Mouse (Mus musculus) left cerebral cortex, adult 9 months (tissue): ENCODE data around the gene Il12a.
A peak's percentile ranks its signal among the peaks of the same experiment; 100 is the strongest.

Experiments used
- DNase-seq, 2 experiments: peaks; one replicate each; pipeline ENCODE4 v3.0.0; 2022; ENCODE audit warnings: low spot score in 2 of 2

Il12a gene

DNA sequence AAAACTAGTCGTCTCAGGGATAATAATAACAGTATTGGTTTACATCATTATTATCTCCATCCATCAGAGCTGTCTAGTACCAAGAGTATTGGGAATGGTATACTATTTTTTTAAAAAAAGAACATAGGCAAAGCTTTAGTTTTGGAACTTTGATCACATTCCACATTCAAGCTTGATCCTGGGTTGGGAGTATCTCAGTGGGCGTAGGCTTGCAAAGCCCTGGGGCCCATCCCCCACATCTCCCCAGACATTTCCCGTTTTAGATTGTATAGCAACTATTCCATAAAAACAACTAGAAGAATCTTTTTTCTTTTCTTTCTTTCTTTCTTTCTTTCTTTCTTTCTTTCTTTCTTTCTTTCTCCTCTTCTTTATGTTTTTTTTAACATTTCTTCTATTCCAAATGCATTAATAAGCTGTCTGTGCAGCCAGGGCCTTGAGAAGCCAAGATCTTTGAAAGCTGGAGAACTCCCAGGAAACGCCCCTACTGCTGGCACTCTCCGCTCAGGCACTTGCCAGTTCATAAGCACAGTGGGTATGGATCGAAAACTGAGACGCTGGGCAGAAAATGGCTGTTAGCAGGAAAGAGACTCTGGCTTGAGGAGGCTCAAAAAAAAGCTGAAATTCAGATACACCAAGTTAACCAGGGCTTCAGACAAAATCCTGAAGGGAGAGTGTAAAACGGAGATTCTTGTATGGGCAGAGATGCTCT is 3.4 kb upstream of the Il12a start:
- peak in 1 of 2 experiments; percentile 67 for DNase-seq

GRCm38 (mm10) chr3:68689346-68689745 is 1.1 kb upstream of the Il12a start:
- DNase-seq, result no peak

DNA sequence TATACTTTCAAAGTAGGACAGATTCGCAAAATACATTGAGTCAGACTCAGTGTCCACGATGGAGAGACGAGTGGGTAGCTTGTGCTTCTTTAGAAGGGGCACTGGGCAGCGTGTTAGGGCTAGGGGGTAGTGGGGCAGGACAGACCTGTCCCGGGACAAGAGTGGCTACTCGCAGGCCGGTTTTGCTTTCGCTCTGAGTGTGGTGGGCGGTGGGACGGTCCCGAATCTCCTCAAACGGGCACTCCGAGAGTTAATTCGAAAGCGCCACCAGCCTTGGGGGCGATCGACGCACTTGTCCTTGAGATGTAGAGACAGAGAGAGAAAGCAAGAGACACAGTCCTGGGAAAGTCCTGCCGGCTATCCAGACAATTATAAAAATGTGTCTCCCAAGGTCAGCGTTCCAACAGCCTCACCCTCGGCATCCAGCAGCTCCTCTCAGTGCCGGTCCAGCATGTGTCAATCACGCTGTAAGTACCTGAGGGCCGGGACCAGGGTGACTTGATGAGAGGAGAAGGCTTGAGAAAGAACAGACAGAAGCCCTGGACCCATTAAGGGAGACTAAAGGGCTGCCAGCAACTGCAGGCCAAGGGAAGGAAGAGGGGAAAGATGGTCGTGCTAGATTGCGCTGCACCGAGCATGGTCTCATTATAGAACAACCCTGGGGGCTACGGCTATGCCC is 795 bp downstream of the Il12a start:
- DNase-seq, result no peak

DNA sequence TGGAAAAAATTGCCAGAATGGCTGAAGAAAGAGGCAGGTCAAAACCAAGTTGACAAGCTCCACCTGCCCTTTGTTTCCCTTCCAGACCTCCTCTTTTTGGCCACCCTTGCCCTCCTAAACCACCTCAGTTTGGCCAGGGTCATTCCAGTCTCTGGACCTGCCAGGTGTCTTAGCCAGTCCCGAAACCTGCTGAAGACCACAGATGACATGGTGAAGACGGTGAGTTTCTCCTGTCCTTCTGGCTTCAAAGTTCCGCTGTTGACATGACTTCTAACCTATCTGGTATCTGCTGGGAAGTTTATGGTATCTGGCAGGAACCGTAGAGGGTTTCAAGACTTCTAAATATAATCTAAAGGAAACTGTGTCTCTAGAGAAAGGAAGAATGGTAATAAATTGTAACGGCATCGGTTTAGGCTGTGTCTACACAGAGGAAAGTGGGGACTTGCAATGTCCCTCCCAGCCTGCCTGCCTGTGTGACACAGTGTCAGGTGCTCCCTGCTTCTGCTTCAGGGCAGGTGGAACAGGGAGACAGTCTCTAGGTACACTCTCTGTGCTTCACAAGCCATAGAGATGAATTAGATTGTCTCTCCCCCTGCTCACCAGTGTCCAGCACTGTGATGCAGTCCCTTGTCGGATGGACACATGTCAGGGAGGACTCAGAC is 1.6 kb downstream of the Il12a start:
- DNase-seq, result no peak

GRCm38 (mm10) chr3:68692600-68693225 is 2.3 kb downstream of the Il12a start:
- DNase-seq, result no peak

DNA sequence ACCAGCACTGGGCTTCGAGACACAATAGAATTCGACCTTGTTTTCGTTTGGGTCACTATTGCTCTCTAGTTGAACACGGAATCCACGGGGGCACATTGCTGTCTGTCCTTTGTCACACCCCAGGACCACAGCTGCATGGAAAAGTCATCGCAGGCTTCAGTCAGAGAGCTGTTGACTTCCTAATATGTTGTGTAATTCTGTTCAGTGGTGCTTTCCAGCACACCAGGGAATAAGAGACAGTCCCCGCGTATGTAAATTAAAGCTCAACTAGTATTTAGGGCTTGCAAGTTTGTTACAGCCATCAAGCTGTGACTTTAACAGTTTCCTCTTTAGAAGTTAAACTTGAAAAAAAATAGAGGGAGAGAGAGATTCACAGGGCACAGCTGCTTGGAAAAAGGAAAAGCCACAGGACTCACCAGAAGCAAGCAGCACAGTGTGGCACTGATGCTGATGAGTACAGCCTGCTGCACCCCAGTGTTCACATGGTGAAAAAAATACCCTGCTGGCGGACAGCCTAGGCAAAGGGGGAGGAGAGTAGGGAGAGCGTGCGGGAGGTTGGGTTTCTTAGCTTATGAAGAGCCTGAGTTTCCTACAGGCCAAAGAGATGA is 3.1 kb downstream of the Il12a start:
- DNase-seq, result peak; percentile 55 to 88

DNA sequence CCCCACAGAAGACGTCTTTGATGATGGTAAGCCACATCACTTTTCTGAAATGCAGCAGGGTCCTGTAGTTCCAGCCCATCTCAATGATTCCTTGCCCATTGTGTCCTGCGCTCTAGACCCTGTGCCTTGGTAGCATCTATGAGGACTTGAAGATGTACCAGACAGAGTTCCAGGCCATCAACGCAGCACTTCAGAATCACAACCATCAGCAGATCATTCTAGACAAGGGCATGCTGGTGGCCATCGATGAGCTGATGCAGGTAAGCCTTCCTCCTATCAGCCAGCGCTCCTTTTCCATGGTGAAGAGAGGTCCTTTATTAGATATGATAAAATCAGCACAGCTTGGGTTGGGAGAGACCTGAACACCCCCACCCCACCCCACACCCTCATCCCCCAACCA is 4.9 kb downstream of the Il12a start:
- DNase-seq, result no peak

GRCm38 (mm10) chr3:68696495-68697200 is 6.2 kb downstream of the Il12a start:
- DNase-seq, result no peak

GRCm38 (mm10) chr3:68698601-68699000 is 8.2 kb downstream of the Il12a start:
- no peak for DNase-seq

DNA sequence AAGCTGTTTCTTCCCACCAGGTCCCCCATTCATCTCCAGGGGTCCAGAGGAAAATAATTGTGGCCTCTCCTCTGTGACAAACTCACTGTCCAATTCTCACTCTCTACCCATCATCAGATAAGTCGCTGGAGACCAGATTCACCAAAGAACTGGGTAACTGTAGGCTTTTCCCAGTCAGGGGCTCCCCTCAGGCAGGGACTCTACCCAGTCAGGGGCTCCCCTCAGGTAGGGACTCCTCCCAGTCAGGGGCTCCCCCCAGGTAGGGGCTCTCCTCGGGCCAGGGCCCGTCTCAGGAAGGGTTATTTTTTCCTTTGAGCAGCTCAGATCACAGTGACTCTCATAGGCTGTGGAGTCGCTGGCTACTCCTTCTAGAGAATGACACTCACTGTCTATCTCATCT is 9.6 kb downstream of the Il12a start:
- no peak for DNase-seq

DNA sequence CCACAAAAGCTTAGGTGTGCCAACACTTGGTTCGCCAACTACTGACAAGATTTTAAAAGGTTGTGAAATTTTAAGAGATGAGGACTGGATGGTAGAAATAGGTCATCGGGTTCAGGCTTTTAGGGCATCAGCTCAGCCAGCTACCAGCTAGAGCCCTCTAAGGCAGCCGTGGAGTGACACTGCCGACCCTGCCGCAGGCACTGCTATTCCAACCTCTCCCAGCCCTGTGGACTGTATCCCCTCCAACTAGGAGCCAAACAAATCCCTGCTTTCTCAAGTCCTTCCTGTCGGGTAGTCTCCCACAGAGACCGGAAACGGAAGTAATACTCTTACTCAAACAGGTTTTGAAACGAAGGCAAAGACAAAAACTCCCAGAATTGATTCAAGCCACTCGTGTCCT is 15.9 kb downstream of the Il12a start:
- no peak for DNase-seq

DNA sequence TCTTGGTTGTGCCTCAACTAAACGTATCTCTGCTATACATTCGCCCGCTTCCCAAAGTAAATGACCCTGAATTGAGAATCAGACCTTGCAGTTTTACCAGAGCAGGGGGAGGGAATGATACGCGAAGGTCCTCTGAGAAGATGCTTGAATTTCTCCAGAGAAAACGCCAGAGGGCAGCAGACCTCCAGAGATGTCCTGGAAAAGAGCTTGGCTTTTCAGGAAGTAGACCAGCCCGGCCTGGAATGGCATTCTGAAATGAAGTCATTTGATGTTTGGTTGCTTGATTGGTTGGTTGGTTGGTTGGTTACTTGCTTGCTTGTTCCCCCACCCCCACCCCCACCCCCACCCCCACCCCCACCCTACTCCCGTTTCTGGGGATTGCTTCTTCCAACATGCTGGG is 17.8 kb downstream of the Il12a start:
- no peak for DNase-seq

DNA sequence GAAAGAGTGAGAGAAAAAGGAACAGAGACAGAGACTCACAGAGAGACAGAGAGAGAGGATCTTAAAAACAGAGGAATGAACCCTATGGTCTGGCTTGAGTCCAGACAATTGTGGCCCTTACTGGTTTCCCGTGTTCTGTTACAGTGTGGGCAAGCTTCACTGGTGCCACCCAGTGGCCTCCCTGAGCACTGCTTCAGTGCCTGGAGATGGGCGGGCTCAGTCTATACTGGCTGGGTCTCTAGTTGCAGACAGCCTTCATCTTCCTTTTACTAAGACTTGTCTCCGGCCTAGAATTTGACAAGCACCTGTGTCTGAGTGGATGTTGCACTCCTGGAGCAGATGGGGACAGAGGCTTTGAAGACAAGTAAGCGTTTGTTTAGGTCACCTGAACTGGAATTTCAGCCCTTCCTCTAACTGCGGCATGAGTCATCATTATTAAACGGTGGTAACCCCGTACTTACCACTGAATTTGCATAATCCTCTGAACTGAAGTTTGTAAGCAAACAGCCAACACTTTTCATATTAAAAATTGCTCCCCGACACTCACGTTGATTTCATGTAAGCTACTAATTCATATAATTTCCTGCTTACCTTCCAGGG is 18.9 kb downstream of the Il12a start:
- DNase-seq, result peak in 1 of 2 experiments; percentile 85

GRCm38 (mm10) chr3:68710436-68710835 is 20.0 kb downstream of the Il12a start:
- DNase-seq, result no peak

DNA sequence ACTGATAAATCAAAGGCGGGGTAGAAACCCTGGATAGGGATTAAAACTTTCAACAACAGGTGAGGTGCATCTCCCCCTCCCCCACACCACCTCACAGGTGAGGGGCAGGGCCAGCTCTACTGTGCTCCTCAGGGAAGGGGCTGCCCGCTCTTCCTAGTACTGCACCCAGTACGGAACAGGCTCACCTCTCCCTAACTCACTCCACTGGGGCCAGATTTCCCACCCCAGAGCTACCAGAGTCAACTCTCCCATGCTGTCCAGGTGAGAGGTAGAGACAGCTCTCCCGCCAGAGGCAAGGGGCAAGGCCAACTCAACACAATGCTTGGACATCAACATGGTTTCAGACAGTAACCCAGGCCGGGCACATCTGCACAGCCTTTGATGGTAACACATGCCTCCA is 21.1 kb downstream of the Il12a start:
- no peak for DNase-seq

DNA sequence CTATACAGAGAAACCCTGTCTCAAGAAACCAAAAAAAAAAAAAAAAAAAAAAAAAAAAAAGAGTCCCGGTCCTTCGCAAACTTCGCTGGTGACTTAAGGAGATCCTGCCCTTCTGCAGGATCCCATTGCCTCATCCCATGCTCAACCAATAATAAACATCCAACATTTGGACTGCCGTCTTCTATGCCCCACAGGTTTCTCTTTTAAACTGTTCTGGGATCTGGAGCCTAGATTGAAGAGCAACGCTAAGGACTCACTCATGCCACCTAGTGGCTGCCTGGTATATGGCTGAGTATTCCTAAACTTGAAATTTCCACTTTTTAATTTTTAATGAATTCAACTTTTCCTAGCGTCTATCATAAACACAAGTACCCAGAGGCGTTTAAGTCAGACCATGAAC is 23.1 kb downstream of the Il12a start:
- DNase-seq, result peak in 1 of 2 experiments; percentile 52

- peak in 1 of 2 experiments; percentile 68 for DNase-seq
These were observed 26.9 kb downstream of the Il12a start for GRCm38 (mm10) chr3:68717346-68717745.

- DNase-seq, result no peak
These were observed 28.9 kb downstream of the Il12a start for GRCm38 (mm10) chr3:68719229-68719819.

DNA sequence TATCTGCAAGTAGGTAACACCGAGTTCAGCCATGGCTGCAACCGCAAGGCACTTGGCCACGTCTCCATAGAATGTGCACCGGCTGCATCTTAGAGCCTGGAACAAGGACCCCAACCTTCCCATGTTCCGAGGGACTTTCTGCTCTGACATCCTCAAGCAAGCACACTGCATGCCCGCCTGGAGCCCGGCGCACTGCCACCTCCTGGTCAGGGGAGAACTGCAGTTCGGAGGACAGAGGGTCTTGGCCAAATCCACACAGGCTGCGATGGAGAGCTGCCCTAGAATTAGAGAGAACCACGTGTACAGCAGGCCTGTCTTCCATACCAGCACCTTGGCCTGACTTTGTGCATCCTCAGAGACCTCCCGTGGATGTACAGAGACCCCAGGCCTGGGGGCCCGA is 29.8 kb downstream of the Il12a start:
- no peak for DNase-seq

- no peak for DNase-seq
These were observed 51.5 kb downstream of the Il12a start for GRCm38 (mm10) chr3:68741955-68742354.
